Mouse (Mus musculus) small intestine, adult 2 months (tissue): Measurements from ENCODE around the gene Trappc4.

Source experiments
- CTCF ChIP-seq: fragments of 200-500 bp; IDR thresholded peaks from 2 replicates; pipeline ENCODE4 v1.5.1; 2012; ENCODE audit warnings: low read depth, mild to moderate bottlenecking, control low read depth, inconsistent platforms, low read length, moderate library complexity, mixed read lengths; ENCODE audit not compliant: insufficient replicate concordance, insufficient read length; ENCODE audit errors: extremely low read depth
- POLR2A ChIP-seq: fragments of 200-500 bp; IDR thresholded peaks from 2 replicates; pipeline ENCODE4 v1.6.1; 2012; ENCODE audit warnings: low read depth, mild to moderate bottlenecking, control low read depth, inconsistent platforms, low read length, moderate library complexity

DNA sequence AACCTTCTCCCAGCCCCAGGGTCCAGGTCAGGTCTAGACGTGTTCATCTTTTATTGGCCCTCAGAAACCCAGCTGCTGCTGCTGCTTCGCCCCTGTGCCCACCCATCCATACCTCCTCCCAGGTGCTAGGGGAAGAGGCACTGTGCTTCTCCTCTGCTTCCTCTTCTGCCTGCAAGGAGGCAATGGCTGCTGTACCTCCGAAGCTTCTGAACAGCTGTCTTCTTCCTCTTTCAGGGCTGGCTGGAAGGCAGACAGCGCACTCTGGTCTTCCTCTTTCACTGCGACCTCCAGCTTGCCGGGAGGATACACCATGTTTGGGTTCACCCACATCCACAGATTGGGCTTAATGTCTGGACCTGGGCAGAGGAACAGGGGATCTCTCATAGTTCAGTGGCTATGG, 28.3 kb upstream of the Trappc4 start:
- TF ChIP-seq CTCF (no peak), POLR2A (no peak)
